Mouse (Mus musculus): Measurements from ENCODE around the gene Tpd52l2.

DNA sequence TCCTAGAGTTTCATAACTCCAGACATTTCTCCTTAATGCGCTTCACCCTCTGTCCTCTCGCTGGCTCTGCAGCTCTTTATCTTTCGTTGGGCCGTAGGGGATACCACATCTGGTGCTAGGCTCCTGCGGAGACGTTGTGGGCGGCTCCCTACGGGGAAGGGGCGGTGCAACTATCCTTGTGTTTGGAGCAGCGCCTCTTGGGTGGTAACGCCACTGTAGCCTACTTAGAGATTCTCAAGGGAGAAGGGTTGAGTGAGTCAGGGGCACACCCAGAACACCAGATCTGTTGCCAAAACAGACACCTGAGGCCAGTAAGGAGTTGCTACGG, 570 bp downstream of the Tpd52l2 start:
- no peak for TF ChIP-seq CTCF (IDR thresholded peaks at IDR 0.05; ENCODE audit: extremely low read depth, insufficient read depth, insufficient read length, insufficient replicate concordance)
- no peak for TF ChIP-seq POLR2A (IDR thresholded peaks at IDR 0.05; ENCODE audit: low read depth, low read length)
